Mouse (Mus musculus) left cerebral cortex, adult 11 months (tissue): ENCODE measurements at regions not wholly inside any gene's neighbourhood (a gene's known extent, or its start where the extent isn't known, plus 50 kb on each side); places are given as distances from the start of the nearest gene placed in this dataset.

Experiments used
- DNase-seq: peaks from one replicate; pipeline ENCODE4 v3.0.0; 2022; ENCODE audit warnings: low spot score

DNA sequence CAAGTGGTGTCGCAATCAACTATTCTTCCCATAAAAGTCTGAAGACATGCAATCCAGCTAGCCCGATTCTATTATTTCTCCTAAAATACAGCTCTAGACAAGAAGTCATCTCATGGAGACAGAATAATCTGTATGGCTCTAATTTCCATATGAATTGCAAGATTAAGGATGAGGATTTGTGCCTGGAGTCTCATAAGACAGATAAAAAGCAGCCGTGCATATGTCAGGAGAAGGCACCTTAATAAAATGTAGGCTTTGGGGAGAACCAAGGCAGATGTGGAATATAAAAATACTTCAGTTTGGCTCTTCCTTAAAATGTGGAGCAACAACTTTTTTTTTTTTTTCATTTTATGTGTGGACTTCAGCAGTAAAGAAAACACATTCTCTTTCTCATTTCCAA is 876.8 kb downstream of the Hace1 start:
- DNase-seq = no peak

DNA sequence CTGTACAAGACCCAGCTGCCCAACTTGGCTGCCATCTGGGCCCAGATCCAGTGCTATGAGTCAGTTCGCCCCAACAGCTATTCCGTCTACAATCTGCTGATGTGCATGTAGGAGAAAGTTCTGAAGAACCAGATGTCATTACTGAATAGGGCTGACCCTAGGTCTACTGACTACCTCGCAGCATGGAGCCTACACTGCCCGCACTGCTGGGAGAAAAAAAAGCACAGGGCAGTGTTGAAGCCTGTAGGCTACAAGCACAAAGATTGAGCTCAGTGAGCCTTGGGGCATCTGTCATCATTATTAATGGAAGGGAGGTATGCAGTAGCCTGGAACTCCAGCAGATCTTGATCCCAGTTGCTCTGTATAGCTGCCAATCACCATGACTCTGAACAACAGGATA is 881.1 kb downstream of the Hace1 start:
- DNase-seq = no peak

DNA sequence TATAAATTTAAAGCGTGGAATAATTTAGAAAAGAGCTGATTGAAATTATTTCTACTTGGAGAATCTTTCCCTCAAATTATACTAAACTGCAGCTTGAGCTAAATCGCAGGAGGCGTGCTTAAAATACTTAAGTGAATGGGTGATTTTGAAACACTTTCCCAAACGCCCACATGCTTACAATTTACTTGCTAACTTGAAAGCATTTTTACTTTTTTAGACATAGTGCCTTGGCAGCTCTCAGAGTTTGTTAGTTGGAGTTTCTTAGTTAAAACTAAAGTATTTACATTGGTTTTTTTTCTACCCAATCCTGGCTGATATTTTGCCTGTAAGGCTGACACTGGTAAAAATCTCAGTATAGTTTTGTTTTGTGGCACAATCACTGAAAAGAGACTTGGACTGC is 906.0 kb downstream of the Hace1 start:
- DNase-seq = peak; percentile 28
